Mouse (Mus musculus) lung, postnatal 14 days (tissue): ENCODE measurements at regions not wholly inside any gene's neighbourhood (a gene's known extent, or its start where the extent isn't known, plus 50 kb on each side); places are given as distances from the start of the nearest gene placed in this dataset.
"Not testable (repeated sequence)": the region's sequence is repeated elsewhere in the genome, so short reads cannot be mapped to it uniquely, and the experiment has no call there.

Experiments used
- DNase-seq: peaks from one replicate; pipeline ENCODE4 v3.0.0; 2021

DNA sequence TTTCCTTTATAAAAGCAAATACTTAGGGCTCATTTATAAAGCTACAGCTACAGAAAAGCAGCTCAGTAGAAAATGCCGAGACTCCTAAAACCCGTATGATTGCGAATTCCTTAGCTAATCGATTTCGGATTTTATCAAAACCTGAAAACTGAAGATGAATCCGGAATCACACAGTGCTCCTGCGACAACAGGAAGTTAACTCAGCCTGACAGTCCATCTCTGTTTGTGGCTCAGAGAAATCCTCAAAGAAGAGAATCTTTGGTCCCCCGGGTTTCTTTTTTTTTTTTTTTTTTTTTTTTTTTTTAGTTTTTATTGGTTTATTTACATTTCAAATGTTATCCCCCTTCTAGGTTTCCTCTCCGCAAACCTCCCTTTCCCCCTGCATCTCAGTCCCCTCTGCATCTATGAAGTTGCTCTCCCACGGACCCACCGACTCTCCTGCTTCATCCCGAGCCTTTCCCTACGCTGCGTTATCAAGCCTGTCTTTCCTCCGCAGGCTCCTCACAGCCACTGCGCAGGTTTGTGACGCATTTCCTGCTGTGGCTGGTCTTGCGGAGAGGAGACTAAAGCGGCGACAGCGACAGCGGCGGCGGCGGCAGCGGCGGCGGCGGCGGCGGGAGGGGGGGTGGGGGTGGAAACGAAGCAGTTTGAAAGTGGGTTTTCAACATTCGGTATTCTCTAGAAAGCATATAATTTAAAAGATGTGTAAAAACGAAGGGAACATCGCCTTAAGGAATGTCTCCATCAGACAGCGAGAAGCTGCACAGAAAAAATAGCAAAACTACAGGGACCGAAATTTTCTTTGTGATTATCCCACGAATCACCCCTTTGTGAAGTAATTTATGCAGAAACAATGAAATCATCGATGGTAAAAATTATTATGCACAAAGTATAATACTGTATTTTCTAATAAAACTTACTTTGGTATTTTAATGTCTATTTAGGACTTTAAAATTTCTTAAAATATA lies 352.3 kb upstream of the Snrpn start:
- DNase-seq = peak; percentile 3

DNA sequence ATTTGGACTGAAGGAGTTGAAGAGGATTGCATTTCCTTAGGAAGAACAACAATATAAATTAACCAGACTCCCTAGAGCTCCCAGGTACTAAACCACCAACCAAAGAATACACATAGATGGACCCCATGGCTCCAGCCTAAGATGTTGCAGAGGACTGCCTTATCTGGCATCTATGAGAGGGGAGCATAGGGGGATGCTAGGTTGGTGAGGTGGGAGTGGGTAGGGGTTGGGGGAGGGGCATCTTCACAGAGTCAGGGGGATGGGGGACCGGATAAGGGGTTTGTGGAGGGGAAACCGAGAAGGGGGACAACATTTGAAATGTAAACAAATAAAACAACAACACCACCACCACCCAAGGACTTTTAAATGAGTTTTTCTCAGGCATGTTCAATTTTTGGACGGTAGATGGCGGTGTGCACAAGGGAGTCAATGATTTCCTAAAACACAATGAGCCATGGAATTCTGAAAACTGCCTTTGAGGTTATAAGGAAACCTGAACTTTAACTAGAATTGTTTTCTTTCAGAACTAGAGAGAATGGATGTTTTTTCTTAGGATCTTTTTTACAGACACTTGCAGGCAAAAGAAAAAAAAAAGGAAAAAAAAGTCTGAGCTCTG lies 347.9 kb upstream of the Snrpn start:
- DNase-seq = not testable (repeated sequence)

DNA sequence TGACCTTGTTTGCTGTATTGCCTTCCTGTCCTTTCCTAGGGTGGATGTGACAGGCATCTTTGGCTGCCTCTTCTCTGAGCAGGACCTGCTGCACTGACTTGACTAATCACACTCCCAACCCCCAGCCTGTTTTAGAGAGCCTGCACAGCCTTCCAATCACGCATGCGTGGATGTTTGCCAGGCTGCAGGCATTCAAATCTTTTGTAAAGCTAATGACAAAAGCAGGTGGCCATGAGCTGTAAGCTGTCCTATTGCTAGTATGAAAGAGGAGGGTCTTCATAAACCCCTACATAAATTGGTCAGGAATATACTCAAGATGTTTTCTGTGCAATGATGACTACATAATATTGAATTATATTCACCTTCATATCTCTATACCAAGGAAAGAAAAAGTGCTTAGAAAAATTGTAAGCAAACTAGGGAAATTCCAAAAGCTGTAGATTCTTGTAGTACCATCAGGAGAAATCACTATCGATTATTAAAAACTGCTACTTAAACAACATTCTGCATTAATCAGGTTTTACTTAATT lies 310.1 kb upstream of the Snrpn start:
- DNase-seq = not testable (repeated sequence)

DNA sequence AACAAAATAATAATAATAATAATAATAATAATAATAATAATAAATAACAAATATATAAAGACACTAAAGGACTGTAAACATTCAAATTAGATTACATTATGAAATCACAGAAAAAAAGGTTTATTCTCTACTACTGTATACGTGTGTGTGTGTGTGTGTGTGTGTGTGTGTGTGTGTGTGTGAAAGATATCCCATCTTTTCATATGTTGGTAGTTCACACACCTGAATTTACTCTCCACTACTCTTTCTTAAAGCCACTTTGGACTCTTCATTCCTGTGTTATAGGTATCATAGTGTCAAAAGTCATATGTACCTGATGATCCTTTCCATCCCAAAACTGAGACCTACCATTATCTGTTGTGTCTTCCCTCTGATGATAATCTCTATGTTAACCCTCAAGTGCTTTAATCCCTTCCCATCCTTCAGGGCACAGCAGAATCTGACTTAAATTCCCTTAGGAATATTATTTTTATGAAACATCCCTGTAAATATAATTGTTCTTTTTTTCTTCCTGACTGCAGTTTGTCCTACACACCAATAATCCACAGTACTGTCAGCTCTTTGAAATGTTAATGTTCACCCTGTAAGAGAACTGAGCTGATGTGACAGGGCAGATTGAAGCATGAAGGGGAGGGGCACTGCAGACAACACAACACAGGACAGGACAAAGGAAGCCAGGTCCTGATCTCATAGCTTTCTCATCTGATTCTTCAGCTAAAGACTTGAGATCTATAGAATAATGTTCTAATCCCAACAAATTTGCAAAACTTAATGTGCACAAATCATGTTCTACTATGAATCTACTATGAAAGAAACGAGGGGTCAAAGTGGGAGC lies 309.4 kb upstream of the Snrpn start:
- not testable (repeated sequence) for DNase-seq

GRCm38 (mm10) chr7:60438781-60439180 lies 298.8 kb upstream of the Snrpn start:
- DNase-seq = no peak

- DNase-seq = peak; percentile 9
Observed at GRCm38 (mm10) chr7:60391011-60391863, 251.2 kb upstream of the Snrpn start.

- DNase-seq = not testable (repeated sequence)
Observed at GRCm38 (mm10) chr7:60386957-60387356, 246.9 kb upstream of the Snrpn start.

- DNase-seq = not testable (repeated sequence)
Observed at GRCm38 (mm10) chr7:60374001-60374400, 234.0 kb upstream of the Snrpn start.

GRCm38 (mm10) chr7:60352206-60352605 lies 212.2 kb upstream of the Snrpn start:
- DNase-seq = not testable (repeated sequence)
